Mouse (Mus musculus): ENCODE data around the gene Adamtsl3. TPM values are rescaled to one million over a fixed set of nuclear protein-coding genes. Genes with fewer than 3 reads are reported as not detected.

The Adamtsl3 gene
- polyA plus RNA-seq, 1 experiment: not detected

GRCm38 (mm10) chr7:82431572-82431971 is 96.1 kb downstream of the Adamtsl3 start:
- no peaks in the 10 kb centered on the region for H3K4me1 ChIP-seq (ENCODE audit: control insufficient read depth, insufficient read depth, low read length)
- no peak overlapping the region for H3K27ac ChIP-seq (ENCODE audit: insufficient read depth, low read depth, low read length)
- TF ChIP-seq POLR2A (IDR thresholded peaks at IDR 0.05; ENCODE audit: borderline replicate concordance, low read depth, low read length) (no peak), CTCF (IDR thresholded peaks at IDR 0.05; ENCODE audit: low read depth, low read length) (no peak)
- no peak overlapping the region for H3K4me3 ChIP-seq (ENCODE audit: insufficient read depth, low read length)

- H3K4me1 ChIP-seq (ENCODE audit: control insufficient read depth, insufficient read depth, low read length): no peaks in the 10 kb centered on the region
- TF ChIP-seq POLR2A (IDR thresholded peaks at IDR 0.05; ENCODE audit: borderline replicate concordance, low read depth, low read length) (no peak), CTCF (IDR thresholded peaks at IDR 0.05; ENCODE audit: low read depth, low read length) (no peak)
- H3K4me3 ChIP-seq (ENCODE audit: insufficient read depth, low read length): no peak overlapping the region
- H3K27ac ChIP-seq (ENCODE audit: insufficient read depth, low read depth, low read length): no peak overlapping the region
These were observed 97.7 kb downstream of the Adamtsl3 start for GRCm38 (mm10) chr7:82433226-82433625.

GRCm38 (mm10) chr7:82458376-82458775 is 122.9 kb downstream of the Adamtsl3 start:
- H3K27ac ChIP-seq (ENCODE audit: insufficient read depth, low read depth, low read length): no peak overlapping the region
- H3K4me1 ChIP-seq (ENCODE audit: control insufficient read depth, insufficient read depth, low read length): no peaks in the 10 kb centered on the region
- no peak overlapping the region for H3K4me3 ChIP-seq (ENCODE audit: insufficient read depth, low read length)
- TF ChIP-seq POLR2A (IDR thresholded peaks at IDR 0.05; ENCODE audit: borderline replicate concordance, low read depth, low read length) (no peak), CTCF (IDR thresholded peaks at IDR 0.05; ENCODE audit: low read depth, low read length) (no peak)

GRCm38 (mm10) chr7:82462921-82463523 is 127.5 kb downstream of the Adamtsl3 start:
- H3K4me1 ChIP-seq (ENCODE audit: control insufficient read depth, insufficient read depth, low read length): no peaks in the 10 kb centered on the region
- H3K4me3 ChIP-seq (ENCODE audit: insufficient read depth, low read length): no peak overlapping the region
- no peak overlapping the region for H3K27ac ChIP-seq (ENCODE audit: insufficient read depth, low read depth, low read length)
- TF ChIP-seq CTCF (IDR thresholded peaks at IDR 0.05; ENCODE audit: low read depth, low read length): no peak
- no peak for TF ChIP-seq POLR2A (IDR thresholded peaks at IDR 0.05; ENCODE audit: borderline replicate concordance, low read depth, low read length)

GRCm38 (mm10) chr7:82464364-82464763 is 128.9 kb downstream of the Adamtsl3 start:
- H3K4me3 ChIP-seq (ENCODE audit: insufficient read depth, low read length): no peak overlapping the region
- TF ChIP-seq CTCF (IDR thresholded peaks at IDR 0.05; ENCODE audit: low read depth, low read length): no peak
- no peak for TF ChIP-seq POLR2A (IDR thresholded peaks at IDR 0.05; ENCODE audit: borderline replicate concordance, low read depth, low read length)

GRCm38 (mm10) chr7:82465437-82465836 is 129.9 kb downstream of the Adamtsl3 start:
- no peak for TF ChIP-seq POLR2A (IDR thresholded peaks at IDR 0.05; ENCODE audit: borderline replicate concordance, low read depth, low read length)
- TF ChIP-seq CTCF (IDR thresholded peaks at IDR 0.05; ENCODE audit: low read depth, low read length): no peak
- H3K4me1 ChIP-seq (ENCODE audit: control insufficient read depth, insufficient read depth, low read length): no peaks in the 10 kb centered on the region
- no peak overlapping the region for H3K4me3 ChIP-seq (ENCODE audit: insufficient read depth, low read length)
- H3K27ac ChIP-seq (ENCODE audit: insufficient read depth, low read depth, low read length): no peak overlapping the region

More at GRCm38 (mm10) chr7:82464364-82464763, 128.9 kb downstream of the Adamtsl3 start:
- Histone ChIP-seq H3K4me1 (ENCODE audit: control insufficient read depth, insufficient read depth, low read length) (no peaks in the 10 kb centered on the region), H3K27ac (ENCODE audit: insufficient read depth, low read depth, low read length) (no peak overlapping the region)

GRCm38 (mm10) chr7:82476441-82477221 is 141.1 kb downstream of the Adamtsl3 start:
- Histone ChIP-seq H3K27ac (ENCODE audit: insufficient read depth, low read depth, low read length) (no peak overlapping the region), H3K4me1 (ENCODE audit: control insufficient read depth, insufficient read depth, low read length) (no peaks in the 10 kb centered on the region), H3K4me3 (ENCODE audit: insufficient read depth, low read length) (no peak overlapping the region)
- TF ChIP-seq POLR2A (IDR thresholded peaks at IDR 0.05; ENCODE audit: borderline replicate concordance, low read depth, low read length) (no peak), CTCF (IDR thresholded peaks at IDR 0.05; ENCODE audit: low read depth, low read length) (no peak)

GRCm38 (mm10) chr7:82478461-82478860 is 143.0 kb downstream of the Adamtsl3 start:
- TF ChIP-seq CTCF (IDR thresholded peaks at IDR 0.05; ENCODE audit: low read depth, low read length) (no peak), POLR2A (IDR thresholded peaks at IDR 0.05; ENCODE audit: borderline replicate concordance, low read depth, low read length) (no peak)
- Histone ChIP-seq H3K27ac (ENCODE audit: insufficient read depth, low read depth, low read length) (no peak overlapping the region), H3K4me3 (ENCODE audit: insufficient read depth, low read length) (no peak overlapping the region), H3K4me1 (ENCODE audit: control insufficient read depth, insufficient read depth, low read length) (no peaks in the 10 kb centered on the region)

- Histone ChIP-seq H3K4me1 (ENCODE audit: control insufficient read depth, insufficient read depth, low read length) (no peaks in the 10 kb centered on the region), H3K27ac (ENCODE audit: insufficient read depth, low read depth, low read length) (no peak overlapping the region), H3K4me3 (ENCODE audit: insufficient read depth, low read length) (no peak overlapping the region)
- TF ChIP-seq POLR2A (IDR thresholded peaks at IDR 0.05; ENCODE audit: borderline replicate concordance, low read depth, low read length) (no peak), CTCF (IDR thresholded peaks at IDR 0.05; ENCODE audit: low read depth, low read length) (no peak)
These were observed 143.6 kb downstream of the Adamtsl3 start for GRCm38 (mm10) chr7:82478861-82479755.
